Comparison of ENCODE assay signal across 24 mouse cellular contexts in genomic region chr12:119483922-119484631, GRCm38 (mm10).
DNase-seq lines count a peak whose midpoint lies in the region; ATAC-seq and TF ChIP-seq lines count a peak whose summit lies in the region.
"Had no signal": no experiment of that assay in that cellular context is flagged by ENCODE, and none has a peak within 500 bp of the region (broad histone marks: within the 10 kb centered on the region; RNA-seq: fewer than 3 reads in every experiment).

No protein-coding gene starts in this region.

- peak; percentile 5 for DNase-seq in lung, postnatal 25 days (ENCODE audit: low spot score)
- no peak for DNase-seq in lung, adult 2 months
- peak; percentile 6 to 14 for DNase-seq in monocyte, adult 2 months (ENCODE audit: low read depth in 1 of 2, low spot score in 2 of 2)
- DNase-seq in right cerebral cortex, postnatal 36 days (ENCODE audit: low spot score in 2 of 2) = no peak
- DNase-seq in ovary, postnatal 10 days (ENCODE audit: low spot score) = no peak
- no peak for DNase-seq in embryo, embryonic 11 days
- DNase-seq: adrenal gland, postnatal 14 days; cerebellum, adult 9-10 months; gastrocnemius, postnatal 10 days; heart, adult 18-20 months; heart, postnatal 14 days; kidney, adult 11 months; kidney, postnatal 14 days; layer of hippocampus, postnatal 36 days; lung, adult 18-20 months; lung, postnatal 4 days had no signal

- WGBS in lung, adult 2 months = 74% methylated on average over 5 of the region's 5 CpGs

- no peak for TF ChIP-seq POLR2A in lung, adult 2 months (IDR thresholded peaks at IDR 0.05; ENCODE audit: borderline replicate concordance, extremely low read depth, low read depth, low read length)

- peak; percentile 97 for ATAC-seq in common myeloid progenitor, adult 5-6 weeks (replicated peaks; ENCODE audit: low read depth, poor library complexity, severe bottlenecking)
- ATAC-seq: forebrain, embryonic 15.5 days; liver, embryonic 12.5 days had no signal

- no peak for TF ChIP-seq CTCF in lung, adult 2 months (IDR thresholded peaks at IDR 0.05; ENCODE audit: insufficient read depth, low read length)

- H3K4me3 ChIP-seq in lung, adult 2 months (replicated peaks; ENCODE audit: extremely low read depth, low read depth, low read length) = no peak overlapping the region
- H3K4me3 ChIP-seq: embryonic facial prominence, embryonic 10.5 days; forebrain, embryonic 15.5 days; heart, embryonic 13.5 days; hindbrain, embryonic 12.5 days; liver, embryonic 12.5 days; midbrain, embryonic 12.5 days; neural tube, embryonic 12.5 days had no signal

- H3K4me1 ChIP-seq in lung, adult 2 months (ENCODE audit: control insufficient read depth, insufficient read depth, low read length) = no peaks in the 10 kb centered on the region
- H3K4me1 ChIP-seq: embryonic facial prominence, embryonic 10.5 days; forebrain, embryonic 15.5 days; heart, embryonic 13.5 days; hindbrain, embryonic 12.5 days; liver, embryonic 12.5 days; midbrain, embryonic 12.5 days; neural tube, embryonic 12.5 days had no signal

Comparison
In these comparisons a context has a peak if more than half of its experiments do, and no peak if none do; other contexts are left out.
1. DNase-seq: peak in lung, postnatal 25 days (single experiment) and monocyte, adult 2 months (2 of 2); none in lung, adult 2 months (single experiment), right cerebral cortex, postnatal 36 days (0 of 2), ovary, postnatal 10 days (single experiment) and embryo, embryonic 11 days (single experiment).